Mouse (Mus musculus) CH12.LX (cell line): ENCODE results near the gene Tmem130. TPM values are rescaled to one million over a fixed set of nuclear protein-coding genes. Genes with fewer than 3 reads are reported as not detected.

Experiments used
- DNase-seq: peaks from one replicate; pipeline ENCODE4 v3.0.0-alpha.2; 2013; ENCODE audit errors: extremely low read depth
- H3K27ac ChIP-seq: 2 replicates; pipeline ENCODE4 v1.5.1; 2012; ENCODE audit warnings: low read depth, mild to moderate bottlenecking, control low read depth, moderate library complexity; ENCODE audit not compliant: insufficient read depth
- H3K27me3 ChIP-seq: replicated peaks from 2 replicates; pipeline ENCODE3; 2012; ENCODE audit warnings: inconsistent platforms
- H3K36me3 ChIP-seq, 2 experiments: replicated peaks in 1 of 2; 2 replicates each; pipeline versions ENCODE3 to v1.6.1; 2012; ENCODE audit warnings: inconsistent platforms in 1 of 2, low read length in 1 of 2, mild to moderate bottlenecking in 1 of 2, mixed read lengths in 1 of 2, moderate library complexity in 1 of 2; ENCODE audit not compliant: control insufficient read depth in 1 of 2, insufficient read depth in 1 of 2
- H3K4me1 ChIP-seq, 2 experiments: 2 replicates each; pipeline ENCODE4 v1.6.1; 2012; ENCODE audit warnings: inconsistent platforms in 1 of 2, moderate library complexity in 1 of 2; ENCODE audit not compliant: insufficient read depth in 2 of 2, control insufficient read depth in 1 of 2
- H3K4me2 ChIP-seq: 2 replicates; pipeline ENCODE4 v1.6.1; 2012; ENCODE audit warnings: low read depth, mild to moderate bottlenecking, control low read depth; ENCODE audit not compliant: poor library complexity, insufficient read depth, severe bottlenecking
- H3K4me3 ChIP-seq, 3 experiments: fragments of 150-350 bp in 1 of 3; sonication (generic) in 1 of 3; replicated peaks in 1 of 3; 2 replicates each; pipeline versions ENCODE3 to v1.5.1; 2011 to 2012; ENCODE audit warnings: low read depth in 2 of 3, low read length in 2 of 3, mild to moderate bottlenecking in 2 of 3, moderate library complexity in 2 of 3, control low read depth in 1 of 3, improper control_type of control experiment in 1 of 3, inconsistent platforms in 1 of 3, mixed read lengths in 1 of 3; ENCODE audit not compliant: poor library complexity in 1 of 3
- H3K79me2 ChIP-seq: replicated peaks from 2 replicates; pipeline ENCODE4 v1.6.1; 2012; ENCODE audit warnings: mild to moderate bottlenecking, moderate library complexity; ENCODE audit not compliant: control insufficient read depth, poor library complexity, insufficient read depth, severe bottlenecking; ENCODE audit errors: extremely low read depth
- H3K9ac ChIP-seq: 2 replicates; pipeline ENCODE4 v1.6.1; 2012; ENCODE audit warnings: low read depth, mild to moderate bottlenecking, control low read depth, moderate library complexity; ENCODE audit not compliant: insufficient read depth
- H3K9me3 ChIP-seq: replicated peaks from 2 replicates; pipeline ENCODE3; 2012; ENCODE audit warnings: low read length, inconsistent platforms, mixed read lengths
- BHLHE40 ChIP-seq: IDR thresholded peaks from 2 replicates; pipeline ENCODE4 v1.6.1; 2011; ENCODE audit warnings: mild to moderate bottlenecking, low read depth, low read length, improper control_type of control experiment
- CHD1 ChIP-seq: IDR thresholded peaks from 2 replicates; pipeline ENCODE4 v1.6.1; 2012; ENCODE audit warnings: low read depth, low read length, improper control_type of control experiment, inconsistent platforms
- CTCF ChIP-seq, 2 experiments: IDR thresholded peaks in 1 of 2; conservative IDR thresholded peaks in 1 of 2; 2 replicates each; pipeline ENCODE4 v1.5.1; 2011 to 2012; ENCODE audit warnings: low read depth in 2 of 2, low read length in 2 of 2, improper control_type of control experiment in 1 of 2, inconsistent platforms in 1 of 2, mild to moderate bottlenecking in 1 of 2, moderate library complexity in 1 of 2
- E2F4 ChIP-seq: IDR thresholded peaks from 2 replicates; pipeline ENCODE4 v1.6.1; 2011; ENCODE audit warnings: low read depth, low read length, improper control_type of control experiment; ENCODE audit not compliant: insufficient replicate concordance
- EP300 ChIP-seq: IDR thresholded peaks from 2 replicates; pipeline ENCODE4 v1.6.1; 2011; ENCODE audit warnings: low read length, improper control_type of control experiment
- ETS1 ChIP-seq: conservative IDR thresholded peaks from 2 replicates; pipeline ENCODE4 v1.6.1; 2012; ENCODE audit warnings: low read depth, mild to moderate bottlenecking, inconsistent platforms, low read length, improper control_type of control experiment, moderate library complexity
- GABPA ChIP-seq: IDR thresholded peaks from 2 replicates; pipeline ENCODE4 v1.6.1; 2012; ENCODE audit warnings: low read depth, low read length, improper control_type of control experiment, inconsistent platforms; ENCODE audit not compliant: insufficient replicate concordance
- HCFC1 ChIP-seq: IDR thresholded peaks from 2 replicates; pipeline ENCODE4 v1.6.1; 2012; ENCODE audit warnings: low read depth, mild to moderate bottlenecking, inconsistent platforms, low read length, improper control_type of control experiment
- IRF4 ChIP-seq: IDR thresholded peaks from 2 replicates; pipeline ENCODE4 v1.6.1; 2014; ENCODE audit warnings: low read depth, mild to moderate bottlenecking, inconsistent platforms, low read length, improper control_type of control experiment
- JUND ChIP-seq: conservative IDR thresholded peaks from 2 replicates; pipeline ENCODE4 v1.6.1; 2011; ENCODE audit warnings: low read depth, low read length, improper control_type of control experiment
- KAT2A ChIP-seq: IDR thresholded peaks from 2 replicates; pipeline ENCODE4 v1.6.1; 2012; ENCODE audit warnings: low read length, improper control_type of control experiment, inconsistent platforms; ENCODE audit not compliant: insufficient replicate concordance
- MAFK ChIP-seq: IDR thresholded peaks from 2 replicates; pipeline ENCODE4 v1.6.1; 2011; ENCODE audit warnings: low read length, improper control_type of control experiment; ENCODE audit not compliant: insufficient replicate concordance
- MAX ChIP-seq: IDR thresholded peaks from 2 replicates; pipeline ENCODE4 v1.6.1; 2011; ENCODE audit warnings: low read length, improper control_type of control experiment
- MEF2A ChIP-seq: IDR thresholded peaks from 2 replicates; pipeline ENCODE4 v1.6.1; 2014; ENCODE audit warnings: low read depth, mild to moderate bottlenecking, inconsistent platforms, low read length, improper control_type of control experiment, borderline replicate concordance
- MYC ChIP-seq: IDR thresholded peaks from 2 replicates; pipeline ENCODE4 v1.6.1; 2011; ENCODE audit warnings: low read depth, mild to moderate bottlenecking, improper control_type of control experiment, low read length
- NELFE ChIP-seq: IDR thresholded peaks from 2 replicates; pipeline ENCODE4 v1.6.1; 2011; ENCODE audit warnings: low read depth, low read length, improper control_type of control experiment
- POLR2A ChIP-seq: IDR thresholded peaks from 2 replicates; pipeline ENCODE4 v1.6.1; 2011; ENCODE audit warnings: low read depth, mild to moderate bottlenecking, improper control_type of control experiment, low read length
- RAD21 ChIP-seq: IDR thresholded peaks from 2 replicates; pipeline ENCODE4 v1.6.1; 2011; ENCODE audit warnings: low read depth, mild to moderate bottlenecking, low read length, improper control_type of control experiment, moderate library complexity
- SIN3A ChIP-seq: IDR thresholded peaks from 2 replicates; pipeline ENCODE4 v1.6.1; 2012; ENCODE audit warnings: low read length, improper control_type of control experiment, inconsistent platforms
- SMC3 ChIP-seq: IDR thresholded peaks from 2 replicates; pipeline ENCODE4 v1.6.1; 2011; ENCODE audit warnings: low read depth, low read length, improper control_type of control experiment
- TCF12 ChIP-seq: IDR thresholded peaks from 2 replicates; pipeline ENCODE4 v1.6.1; 2014; ENCODE audit warnings: low read depth, mild to moderate bottlenecking, inconsistent platforms, low read length, improper control_type of control experiment
- USF2 ChIP-seq: conservative IDR thresholded peaks from 2 replicates; pipeline ENCODE4 v1.6.1; 2011; ENCODE audit warnings: low read depth, low read length, improper control_type of control experiment
- ZNF384 ChIP-seq: IDR thresholded peaks from 2 replicates; pipeline ENCODE4 v1.6.1; 2012; ENCODE audit warnings: low read depth, low read length, improper control_type of control experiment, inconsistent platforms
- dilution Hi-C: fragments of 300-500 bp; cut with MboI; formaldehyde crosslinking; loops from 2 replicates; pipeline ENCODE4 v1.14.3; 2020; ENCODE audit warnings: low sequenced_read_pairs; ENCODE audit not compliant: extremely low pct_unique_long_range_greater_than_20kb, extremely low pct_ligation_motif_present
- in situ Hi-C: fragments of 300-500 bp; cut with MboI; formaldehyde crosslinking; loops from 3 replicates; pipeline ENCODE4 v1.14.3; 2019; ENCODE audit warnings: low sequenced_read_pairs, low pct_ligation_motif_present, low pct_unique_long_range_greater_than_20kb, mixed read lengths
- polyA plus RNA-seq: library from polyadenylated mRNA; unstranded; fragments of >175 nt; gene quantifications from 2 replicates; pipeline ENCODE4 v1.2.1, GENCODE M21; 2012; ENCODE audit warnings: low read depth; ENCODE audit not compliant: insufficient read length
- total RNA-seq, 2 experiments: library from RNA; depleted of rRNA; stranded (reverse); fragments of 300-350 nt in 1 of 2; fragments of >200 nt in 1 of 2; gene quantifications; 2 replicates each; pipeline ENCODE4 v1.2.3; 2012 to 2014

Gene Tmem130
- total and polyA plus RNA-seq, 3 experiments: not detected

DNA sequence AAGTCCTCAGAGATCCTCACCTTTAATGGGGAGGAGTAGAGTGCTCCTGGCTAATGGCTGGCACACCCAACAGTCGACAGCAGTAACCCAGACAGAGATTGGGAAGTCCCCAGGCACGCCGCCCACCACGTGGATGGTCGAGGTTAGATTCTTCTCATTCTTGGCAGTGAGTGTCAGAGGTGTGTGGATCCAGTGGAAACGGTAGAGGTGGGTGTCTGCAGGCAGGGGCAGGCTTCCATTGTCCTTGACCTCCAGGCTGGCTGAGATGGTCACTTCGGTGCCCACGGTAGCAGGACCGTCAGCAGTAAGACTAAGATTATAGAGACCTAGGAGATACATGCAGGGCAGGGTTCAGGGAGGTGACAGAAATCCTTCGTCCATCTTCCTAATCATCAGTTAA, 6.4 kb downstream of the Tmem130 start:
- no peaks in the 10 kb centered on the region for H3K79me2 ChIP-seq
- no peak for TF ChIP-seq POLR2A
- no peak for TF ChIP-seq ZNF384
- no peak for TF ChIP-seq MAFK
- no peak for TF ChIP-seq MEF2A
- no peak for TF ChIP-seq MYC
- TF ChIP-seq ETS1: no peak
- TF ChIP-seq KAT2A: no peak
- no peak for TF ChIP-seq E2F4
- no peak for TF ChIP-seq BHLHE40
- no peak for TF ChIP-seq IRF4
- TF ChIP-seq CHD1: no peak
- TF ChIP-seq NELFE: no peak
- no peak for TF ChIP-seq TCF12
- TF ChIP-seq GABPA: no peak
- no peak for TF ChIP-seq RAD21
- TF ChIP-seq SMC3: no peak
- no peak for TF ChIP-seq SIN3A
- no peak for TF ChIP-seq USF2
- TF ChIP-seq JUND: no peak
- no peak for TF ChIP-seq MAX
- TF ChIP-seq, all 38 proteins: peak for 0
- DNase-seq: no peak
- in situ Hi-C loops: no loop called here
- dilution Hi-C loops: no loop called here
- Histone ChIP-seq H3K9me3 (no peaks in the 10 kb centered on the region), H3K4me1 (peaks cover 6 to 8% of the 10 kb centered on the region in 2 experiments), H3K4me2 (no peak overlapping the region), H3K27ac (no peak overlapping the region), H3K4me3 (no peak overlapping the region), H3K9ac (no peak overlapping the region), H3K36me3 (no peaks in the 10 kb centered on the region), H3K27me3 (peaks cover 17% of the 10 kb centered on the region)

DNA sequence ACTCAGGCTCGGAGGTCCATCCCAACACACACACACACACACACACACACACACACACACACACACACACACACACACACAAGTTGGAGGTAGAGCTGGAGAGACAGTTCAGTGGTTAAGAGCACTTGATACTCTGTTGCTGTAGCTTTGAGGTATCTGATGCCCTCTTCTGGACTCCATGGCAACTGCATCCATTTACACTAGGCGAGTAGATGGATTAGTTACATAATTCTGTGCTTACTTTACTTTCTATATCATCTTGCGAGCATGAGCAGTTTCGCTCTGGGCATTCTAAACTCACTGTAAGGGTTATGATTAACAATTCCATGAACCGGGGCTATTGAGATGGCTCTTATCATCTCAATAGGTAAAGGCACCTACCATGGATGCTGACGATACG, 8.6 kb downstream of the Tmem130 start:
- dilution Hi-C loops (no loop called here), in situ Hi-C loops (no loop called here)
- DNase-seq: peak; percentile 69
- Histone ChIP-seq H3K79me2 (no peaks in the 10 kb centered on the region), H3K27me3 (peaks cover 29% of the 10 kb centered on the region), H3K9ac (no peak overlapping the region), H3K36me3 (no peaks in the 10 kb centered on the region), H3K4me2 (peak overlapping the region; percentile 69; the same call in 1 of the 2 replicates), H3K9me3 (peaks cover 6% of the 10 kb centered on the region), H3K4me1 (peaks cover 6 to 8% of the 10 kb centered on the region in 2 experiments), H3K27ac (no peak overlapping the region), H3K4me3 (no peak overlapping the region)
- peak; percentile 35 to 66; a peak in 3 of 4 replicates for TF ChIP-seq CTCF (conservative IDR thresholded peaks at IDR 0.05 in 1 of 2, IDR thresholded peaks at IDR 0.05 in 1 of 2; ENCODE audit: low read depth in 2 of 2, low read length in 2 of 2)
- 0 out of 2 replicates have a peak, but pooled peaks have one; percentile 6 for TF ChIP-seq HCFC1
- TF ChIP-seq RAD21: peak; percentile 45
- peak; percentile 28; the same call in 1 of the 2 replicates for TF ChIP-seq SMC3
- TF ChIP-seq EP300: no peak
